Mouse (Mus musculus): ENCODE measurements around the gene Gsk3a.

DNA sequence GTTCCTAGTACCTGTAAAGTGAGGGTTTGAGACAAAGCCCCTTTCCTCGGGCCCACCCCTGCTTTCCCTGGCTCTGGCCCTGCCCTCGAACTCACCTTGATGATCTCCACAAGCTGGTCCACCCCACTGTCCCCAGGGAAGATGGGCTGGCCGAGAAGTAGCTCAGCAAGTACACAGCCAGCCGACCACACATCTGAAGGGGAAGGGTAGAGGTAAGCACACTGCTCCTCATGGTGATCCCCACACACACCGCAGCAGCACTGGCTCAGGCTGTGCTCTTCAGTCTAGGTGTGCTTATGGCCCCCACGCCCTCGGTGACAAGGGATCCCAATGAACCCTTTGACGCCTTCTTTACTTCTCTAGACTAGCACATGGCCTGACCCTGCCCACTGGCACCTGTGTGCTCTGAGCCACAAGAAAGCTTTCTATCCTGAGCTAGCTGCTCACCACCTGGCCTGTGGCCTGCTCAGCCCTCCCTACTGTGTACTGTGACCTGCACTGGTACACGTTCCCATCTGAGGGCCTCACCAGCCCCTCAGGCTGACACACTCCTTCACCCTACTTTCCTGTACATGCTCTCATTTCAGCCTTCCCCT lies 6.9 kb downstream of the Gsk3a start:
- no peak for TF ChIP-seq CTCF (conservative IDR thresholded peaks at IDR 0.05; ENCODE audit: low read length)
- no peak for TF ChIP-seq NANOG (IDR thresholded peaks at IDR 0.05; ENCODE audit: borderline replicate concordance, low read length)

All from E14TG2a.4 (cell line).